Mouse (Mus musculus) neutrophil, adult 65 days (primary cell): Measurements from ENCODE around the gene Olfr362. TPM values are rescaled to one million over a fixed set of nuclear protein-coding genes. Genes with fewer than 3 reads are reported as not detected.

Source experiments
- total RNA-seq: library from RNA; stranded (reverse); gene quantifications from 2 replicates; pipeline ENCODE4 v1.2.4, GENCODE M21; 2023

Gene Olfr362
- not detected in 2 replicates for total RNA-seq

GRCm38 (mm10) chr2:37117810-37118209, at the start of gene Olfr362:
TSS of gene Olfr362 (minus strand) at chr2:37117910.

GRCm38 (mm10) chr2:37139022-37139421, 21.3 kb upstream of the Olfr362 start, which contains the start of gene Olfr364-ps1:
TSS of gene Olfr364-ps1 (plus strand) at chr2:37139322.

GRCm38 (mm10) chr2:37089190-37089589, 28.5 kb downstream of the Olfr362 start, which contains the start of gene Olfr361:
TSS of gene Olfr361 (minus strand) at chr2:37089290.

GRCm38 (mm10) chr2:37065446-37065845, 52.3 kb downstream of the Olfr362 start, which contains the start of gene Olfr360:
TSS of gene Olfr360 (plus strand) at chr2:37065746.

Other genes with a start within 250 kb of the Olfr362 start
- gene Olfr352, start 249.4 kb downstream of the Olfr362 start, total RNA-seq: not detected in 2 replicates
- gene Olfr353, start 225.0 kb downstream of the Olfr362 start, total RNA-seq: not detected in 2 replicates
- gene Olfr354, start 212.2 kb downstream of the Olfr362 start, total RNA-seq: not detected in 2 replicates
- not detected in 2 replicates for gene Olfr355, start 189.0 kb downstream of the Olfr362 start, total RNA-seq
- gene Olfr356, start 180.8 kb downstream of the Olfr362 start, total RNA-seq: not detected in 2 replicates
- not detected in 2 replicates for gene Olfr357, start 124.1 kb downstream of the Olfr362 start, total RNA-seq
- gene Olfr358, start 108.6 kb downstream of the Olfr362 start, total RNA-seq: not detected in 2 replicates
- gene Olfr360, start 52.2 kb downstream of the Olfr362 start, total RNA-seq: not detected in 2 replicates
- gene Olfr361, start 28.6 kb downstream of the Olfr362 start, total RNA-seq: not detected in 2 replicates
- not detected in 2 replicates for gene Olfr364-ps1, start 21.4 kb upstream of the Olfr362 start, total RNA-seq
- 0.07 TPM in 1 of 2 replicates, not detected in the other for gene Olfr365, start 70.3 kb upstream of the Olfr362 start, total RNA-seq
- not detected in 2 replicates for gene Olfr366, start 93.7 kb upstream of the Olfr362 start, total RNA-seq
- gene Olfr368, start 208.6 kb upstream of the Olfr362 start, total RNA-seq: not detected in 2 replicates
- 34.7 and 39.5 TPM in 2 replicates for gene Pdcl, start 241.4 kb upstream of the Olfr362 start, total RNA-seq